Mouse (Mus musculus) cerebellum, postnatal 36 days (tissue): ENCODE measurements around the gene Cmss1.

ENCODE experiments used
- DNase-seq, 2 experiments: peaks; one replicate each; pipeline ENCODE4 v3.0.0; 2021 to 2022; ENCODE audit warnings: mixed read lengths in 2 of 2

Gene Cmss1

DNA sequence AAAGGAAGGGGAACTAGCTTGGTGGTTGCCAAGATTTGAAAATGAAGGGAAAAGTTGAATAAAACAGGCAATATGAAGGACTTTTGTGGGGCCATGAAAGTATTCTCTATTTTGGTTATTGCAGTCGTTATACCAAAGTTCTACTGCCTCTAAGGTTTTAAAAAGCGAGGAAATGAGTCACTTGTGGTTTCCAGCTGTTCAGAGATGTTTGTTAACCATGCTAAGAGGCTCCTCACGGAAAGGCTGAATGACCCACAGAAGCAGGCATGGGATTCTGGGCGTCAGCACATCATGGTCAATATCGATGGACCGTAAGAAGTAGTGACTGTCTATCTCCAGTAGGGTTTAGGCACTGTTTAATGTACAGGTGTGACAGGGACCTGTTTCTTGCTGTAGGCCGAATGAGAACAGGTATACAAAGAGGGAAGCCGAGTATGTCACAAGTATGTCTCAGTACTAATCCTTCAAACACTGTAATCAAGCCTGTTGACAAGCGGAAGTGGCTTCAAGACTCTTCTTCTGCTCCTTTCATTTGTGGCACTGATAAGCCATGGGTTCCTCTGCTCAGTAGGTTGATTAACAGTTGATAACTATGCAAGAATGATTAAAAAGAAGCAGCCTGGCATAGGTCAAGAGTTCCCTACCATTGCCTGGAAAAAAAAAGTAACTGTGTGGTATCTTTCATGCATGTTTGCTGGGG is 227.9 kb downstream of the Cmss1 start:
- no peak for DNase-seq

DNA sequence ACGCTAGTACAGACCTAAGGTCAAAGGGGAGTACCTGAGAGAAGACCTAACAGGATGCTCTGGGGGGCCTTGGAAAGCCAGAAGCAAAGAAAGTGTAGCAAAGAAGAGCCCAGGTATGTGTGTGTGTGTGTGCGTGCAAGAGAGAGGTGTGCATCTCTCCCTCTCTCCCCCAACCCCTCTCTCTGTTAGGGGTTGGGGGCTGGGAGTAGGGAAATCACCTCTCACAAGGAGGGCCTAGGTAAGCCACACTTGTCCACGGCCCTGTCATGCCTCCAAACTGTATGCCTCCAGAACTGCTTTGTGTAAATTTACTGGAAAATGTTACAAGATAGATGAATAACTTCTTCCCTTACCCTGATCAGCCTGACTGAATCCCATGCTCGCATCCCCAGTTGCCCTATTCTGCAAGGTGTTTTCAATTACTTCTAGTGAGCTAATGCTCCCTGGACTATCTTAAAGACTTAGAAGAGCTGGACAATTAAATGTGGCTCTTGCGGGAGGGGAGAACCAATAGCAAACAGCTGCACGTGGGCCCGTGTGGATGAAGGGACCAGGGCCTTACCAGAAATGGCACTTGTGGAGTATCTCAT is 231.3 kb downstream of the Cmss1 start:
- no peak for DNase-seq

- DNase-seq: no peak
These were observed 234.5 kb downstream of the Cmss1 start for GRCm38 (mm10) chr16:57372156-57372555.

- no peak for DNase-seq
These were observed 236.7 kb downstream of the Cmss1 start for GRCm38 (mm10) chr16:57369846-57370496.

- no peak for DNase-seq
These were observed 239.5 kb downstream of the Cmss1 start for GRCm38 (mm10) chr16:57366941-57367694.

DNA sequence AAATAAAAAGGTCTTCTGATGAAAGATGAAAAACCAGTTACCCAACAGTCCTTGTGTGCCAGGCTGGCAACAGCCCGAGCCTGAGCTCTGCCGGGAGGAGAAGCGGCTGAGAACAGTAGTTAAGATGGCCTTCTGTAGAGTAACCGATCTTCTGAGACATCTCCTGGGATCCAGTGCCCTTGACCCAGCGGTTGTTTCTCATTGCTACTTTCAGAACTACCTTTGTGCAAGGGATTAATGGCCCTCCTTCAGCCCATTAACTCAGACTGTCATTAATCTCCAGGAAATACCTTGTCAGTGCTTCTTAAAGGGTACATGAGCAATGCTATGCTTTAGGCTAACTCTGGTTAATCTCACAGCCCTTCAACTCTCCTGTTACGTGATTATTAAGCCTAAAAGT is 240.5 kb downstream of the Cmss1 start:
- no peak for DNase-seq

DNA sequence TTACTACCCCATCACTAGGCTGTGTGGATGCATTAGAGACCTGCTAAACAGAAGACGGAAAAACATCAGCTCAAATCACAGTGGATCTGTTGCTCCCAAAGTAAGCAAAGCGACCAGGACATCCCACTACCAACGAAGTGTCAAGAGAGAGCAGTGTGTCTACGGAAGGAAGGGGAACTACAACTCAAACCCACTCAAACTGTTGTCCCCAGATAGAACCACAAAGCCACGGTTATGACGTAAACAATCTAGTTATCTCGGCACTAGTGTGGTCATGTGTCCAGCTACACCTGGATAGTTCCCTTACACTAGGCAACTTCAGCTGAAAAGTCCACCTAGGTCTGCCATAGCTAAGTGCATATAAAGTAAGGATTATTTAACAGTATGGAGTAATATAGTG is 242.2 kb downstream of the Cmss1 start:
- no peak for DNase-seq

GRCm38 (mm10) chr16:57362679-57363401 is 243.8 kb downstream of the Cmss1 start:
- peak; percentile 39 to 44 for DNase-seq

DNA sequence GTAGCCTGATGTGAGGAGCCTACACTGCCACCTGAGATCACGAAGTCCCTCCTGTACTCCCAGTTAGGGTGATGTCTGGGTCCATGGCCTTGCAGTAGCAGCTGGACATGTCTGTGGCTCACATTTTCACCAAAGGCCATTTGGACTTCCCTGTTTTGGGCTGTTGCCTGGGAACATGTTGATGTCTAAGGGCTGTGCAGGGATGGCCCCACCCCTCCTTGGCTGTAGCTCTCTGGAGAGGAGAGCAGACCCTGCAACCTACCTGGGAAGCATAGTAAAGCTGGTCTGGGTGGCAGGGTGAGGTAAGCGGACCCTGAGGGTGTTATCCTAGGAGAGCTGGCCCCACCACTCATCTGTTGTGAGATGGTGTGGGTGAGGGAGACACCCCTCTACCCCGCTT is 245.9 kb downstream of the Cmss1 start:
- DNase-seq: no peak

GRCm38 (mm10) chr16:57359251-57359650 is 247.4 kb downstream of the Cmss1 start:
- DNase-seq: no peak

DNA sequence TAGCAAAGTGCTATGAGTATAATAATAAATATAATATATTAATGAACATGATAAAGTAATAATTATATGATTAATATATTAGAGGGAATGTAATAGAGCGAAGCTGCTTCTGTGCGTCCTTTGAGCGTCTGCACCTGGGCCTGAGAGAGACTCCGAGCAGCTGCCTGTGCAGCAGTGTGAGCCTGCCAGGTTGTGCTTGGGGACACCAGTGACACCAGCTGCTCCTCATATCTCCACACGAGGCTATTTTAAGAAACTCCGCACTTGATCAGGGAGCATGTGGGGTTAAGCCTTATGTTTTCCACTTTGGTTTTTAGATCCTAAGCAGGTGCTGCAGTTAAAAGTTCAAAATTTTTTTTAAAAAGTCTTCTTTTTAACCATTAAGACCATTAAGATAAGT is 249.7 kb downstream of the Cmss1 start:
- DNase-seq: no peak

- DNase-seq: no peak
These were observed 250.2 kb downstream of the Cmss1 start for GRCm38 (mm10) chr16:57356454-57356853.

DNA sequence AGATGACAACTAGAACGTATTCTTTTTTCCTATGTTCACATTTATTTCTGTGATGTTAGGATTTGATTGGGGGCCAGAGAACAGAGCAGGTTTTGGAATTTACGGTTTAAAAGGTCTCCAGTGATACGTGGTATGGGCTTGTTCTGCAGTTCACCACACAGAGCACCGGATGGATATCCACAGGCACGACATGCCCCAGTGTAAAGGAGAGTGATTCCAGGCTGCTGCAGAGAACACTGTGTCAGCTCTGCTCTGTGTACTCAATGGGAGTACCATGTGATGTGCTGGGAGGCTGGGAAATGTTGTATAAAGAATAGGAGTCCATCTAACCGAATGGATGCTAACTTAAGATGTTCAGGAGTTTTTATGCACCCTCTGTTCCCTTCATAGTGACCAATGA is 252.7 kb downstream of the Cmss1 start:
- DNase-seq: no peak

- no peak for DNase-seq
These were observed 253.4 kb downstream of the Cmss1 start for GRCm38 (mm10) chr16:57353166-57353721.

GRCm38 (mm10) chr16:57352751-57353150 is 253.9 kb downstream of the Cmss1 start, which contains the start of gene Filip1l:
Filip1l (plus strand) TSS chr16:57353093.
- no peak for DNase-seq

- DNase-seq: no peak
These were observed 257.0 kb downstream of the Cmss1 start for GRCm38 (mm10) chr16:57349689-57350088.

DNA sequence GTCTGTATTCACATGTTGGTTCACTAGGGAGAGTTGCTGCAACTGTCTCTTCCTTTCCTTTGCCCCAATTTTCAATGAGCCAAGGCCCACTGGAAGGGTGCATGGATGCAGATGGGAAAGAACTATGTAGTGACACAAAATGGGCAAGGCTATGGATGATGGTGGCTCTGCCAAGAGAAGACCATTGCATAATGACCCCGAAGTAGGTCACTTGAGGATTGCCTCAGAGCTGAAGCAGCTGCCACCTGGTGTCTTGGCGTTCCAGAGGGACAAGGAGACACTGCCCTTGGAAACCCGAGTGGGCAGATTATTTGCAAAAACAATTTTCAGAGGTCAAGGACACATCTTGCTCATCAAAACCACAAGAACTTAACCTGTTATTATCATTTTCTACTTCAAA is 257.6 kb downstream of the Cmss1 start:
- peak in 1 of 2 experiments; percentile 19 for DNase-seq

GRCm38 (mm10) chr16:57346258-57346657 is 260.4 kb downstream of the Cmss1 start:
- DNase-seq: no peak

GRCm38 (mm10) chr16:57340613-57340898 is 266.1 kb downstream of the Cmss1 start:
- DNase-seq: no peak

DNA sequence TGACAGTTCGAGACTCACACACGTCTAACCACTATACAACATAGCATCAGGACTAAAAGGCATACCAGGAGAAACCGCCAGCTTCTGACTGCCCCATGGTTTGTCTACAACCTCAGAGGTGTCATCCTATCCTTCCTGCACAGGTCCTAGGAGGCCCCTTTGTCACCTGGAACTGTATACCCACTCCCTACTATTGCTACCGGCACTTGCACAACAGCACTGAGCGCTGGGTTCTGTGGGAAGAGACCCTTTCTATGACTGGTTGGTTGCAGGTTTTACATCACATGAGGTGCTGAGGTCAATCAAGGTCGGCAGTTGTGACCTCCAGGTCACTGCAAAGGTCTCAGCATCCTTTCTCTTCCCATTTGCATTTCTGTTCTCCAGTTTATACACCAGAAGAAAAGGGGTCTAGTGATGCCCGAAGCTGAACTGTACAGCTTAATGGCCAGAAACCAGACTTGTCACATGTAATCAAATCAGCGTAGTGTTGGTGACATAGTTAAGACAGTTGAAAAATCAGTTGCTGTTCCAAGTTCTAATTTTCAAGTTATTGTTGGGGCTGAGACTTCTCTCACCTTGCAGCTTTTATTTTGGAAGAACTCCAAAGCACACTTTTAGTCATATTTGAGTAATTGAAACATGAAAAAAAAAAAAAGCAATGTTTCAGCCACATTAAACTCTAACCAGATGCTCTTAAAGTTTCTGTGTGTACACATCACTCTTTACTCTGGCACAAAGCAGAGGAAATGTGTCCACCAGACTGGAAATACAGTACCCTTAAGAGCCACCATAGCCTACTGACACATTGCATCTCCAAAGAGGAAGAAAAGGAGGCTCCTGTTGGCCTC is 266.7 kb downstream of the Cmss1 start:
- no peak for DNase-seq

DNA sequence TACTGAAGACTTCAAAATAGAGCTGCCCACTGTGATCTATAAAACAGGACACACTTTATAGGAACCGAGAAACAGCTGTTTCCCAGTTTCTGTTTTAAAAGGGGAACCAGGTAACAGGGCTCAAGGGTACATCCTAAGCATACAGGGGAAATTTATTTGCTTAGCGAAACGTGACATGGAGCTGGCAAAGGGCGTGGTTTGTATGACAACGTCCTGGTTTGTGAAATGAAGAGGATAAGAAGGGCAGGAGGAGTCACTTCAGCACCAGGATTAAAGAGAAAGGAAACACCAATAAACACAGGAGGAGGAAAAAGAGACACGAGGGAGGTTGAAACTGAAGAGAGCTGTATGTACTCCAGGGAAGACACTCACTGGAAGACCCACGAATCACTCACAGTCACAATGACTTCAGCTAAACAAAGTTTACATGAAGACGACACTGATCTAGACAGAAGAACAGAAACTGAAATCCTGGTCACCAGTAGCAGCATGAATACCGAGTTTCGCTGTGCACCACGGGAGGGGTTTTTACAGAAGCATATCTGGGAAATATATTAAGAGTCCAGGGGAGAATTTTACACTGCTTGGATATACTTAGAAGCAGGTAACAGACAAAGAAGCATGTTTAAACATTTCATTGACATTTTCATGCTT is 269.8 kb downstream of the Cmss1 start:
- no peak for DNase-seq
